Mouse (Mus musculus): ENCODE measurements around the gene Mast1.

DNA sequence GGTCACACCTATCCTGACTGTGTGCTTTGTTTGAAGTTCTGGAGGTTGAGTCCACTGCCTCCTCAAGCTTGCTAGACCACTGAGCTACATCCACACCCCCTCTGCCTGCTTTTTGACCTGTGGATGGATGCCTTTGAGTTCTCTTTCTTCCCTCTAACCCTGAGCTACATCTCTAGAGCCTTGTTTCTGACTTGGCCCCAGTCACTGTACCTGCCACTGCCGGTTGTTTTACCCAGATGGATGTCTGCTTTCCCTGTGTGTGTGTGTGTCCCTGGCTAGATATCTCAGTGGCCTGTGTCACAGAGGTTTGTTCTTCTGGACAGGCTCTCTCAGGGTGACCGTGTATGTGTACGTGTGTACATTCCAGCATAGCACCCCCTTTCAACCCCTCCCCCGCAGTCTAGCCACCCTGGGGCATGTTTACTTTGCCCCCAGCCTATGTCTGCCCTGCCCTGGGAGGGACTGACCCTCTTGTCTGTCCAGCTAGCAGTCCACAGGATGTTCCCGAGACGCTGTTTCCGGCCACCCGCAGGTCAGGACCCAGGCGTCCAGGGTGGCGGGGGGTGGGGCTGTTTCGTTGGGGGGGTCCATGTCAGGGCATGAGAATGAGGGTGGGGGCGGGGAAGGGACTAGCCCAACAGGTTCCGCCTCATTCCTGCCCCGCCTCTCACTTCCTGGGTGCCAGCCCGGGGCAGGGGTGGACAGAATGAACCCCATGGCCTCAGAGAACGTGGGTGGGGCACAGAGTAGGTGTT is 47.3 kb upstream of the Mast1 start:
- TF ChIP-seq GATA1 (IDR thresholded peaks at IDR 0.05; ENCODE audit: low read length) (no peak), TAL1 (IDR thresholded peaks at IDR 0.05; ENCODE audit: low read length) (no peak)

Data from erythroblast, embryonic 14.5 days (primary cell).